In genomic region chr7:125336826-125337225, GRCm38 (mm10) we compare ENCODE assay signal across 19 mouse cellular contexts.
"Had no signal": no experiment of that assay in that cellular context is flagged by ENCODE, and none has a peak within 500 bp of the region (broad histone marks: within the 10 kb centered on the region; RNA-seq: fewer than 3 reads in every experiment).

No protein-coding gene starts in this region.

- H3K4me3 ChIP-seq: intestine, embryonic 15.5 days; kidney, embryonic 15.5 days; left cerebral cortex, adult 2 months; liver, embryonic 13.5 days; midbrain, embryonic 12.5 days; myocyte; neural tube, embryonic 13.5 days had no signal

- DNase-seq: kidney, adult 11 months; kidney, adult 8-10 months; kidney, postnatal 10 days; kidney, postnatal 36 days; layer of hippocampus, postnatal 36 days; liver, embryonic 13.5 days; retina, postnatal 1 day; right cerebral cortex, postnatal 14 days; right cerebral cortex, postnatal 4 days; thymus, postnatal 4 days had no signal

- ATAC-seq: intestine, embryonic 15.5 days; midbrain, embryonic 16.5 days had no signal

- H3K4me1 ChIP-seq: intestine, embryonic 15.5 days; kidney, embryonic 15.5 days; liver, embryonic 13.5 days had no signal

- H3K27ac ChIP-seq: intestine, embryonic 15.5 days; kidney, embryonic 15.5 days; left cerebral cortex, adult 2 months; liver, embryonic 13.5 days; macrophage; midbrain, embryonic 12.5 days; neural tube, embryonic 13.5 days; stomach, postnatal 0 days had no signal

- H3K27me3 ChIP-seq: intestine, embryonic 15.5 days; kidney, embryonic 15.5 days; liver, embryonic 13.5 days; midbrain, embryonic 12.5 days had no signal

- H3K9me3 ChIP-seq: intestine, embryonic 15.5 days; kidney, embryonic 15.5 days; liver, embryonic 13.5 days; midbrain, embryonic 12.5 days; neural tube, embryonic 13.5 days had no signal

- H3K4me2 ChIP-seq: intestine, embryonic 15.5 days; kidney, embryonic 15.5 days; liver, embryonic 13.5 days; midbrain, embryonic 12.5 days; neural tube, embryonic 13.5 days had no signal

- H3K36me3 ChIP-seq: intestine, embryonic 15.5 days; kidney, embryonic 15.5 days; liver, embryonic 13.5 days; midbrain, embryonic 12.5 days; neural tube, embryonic 13.5 days had no signal

- H3K9ac ChIP-seq: intestine, embryonic 15.5 days; kidney, embryonic 15.5 days; liver, embryonic 13.5 days; midbrain, embryonic 12.5 days; neural tube, embryonic 13.5 days had no signal
